Mouse (Mus musculus) lung, postnatal 4 days (tissue): ENCODE results near the gene Fbxo21.

Source experiments
- DNase-seq, 2 experiments: peaks; one replicate each; pipeline ENCODE4 v3.0.0; 2021

Fbxo21 gene

DNA sequence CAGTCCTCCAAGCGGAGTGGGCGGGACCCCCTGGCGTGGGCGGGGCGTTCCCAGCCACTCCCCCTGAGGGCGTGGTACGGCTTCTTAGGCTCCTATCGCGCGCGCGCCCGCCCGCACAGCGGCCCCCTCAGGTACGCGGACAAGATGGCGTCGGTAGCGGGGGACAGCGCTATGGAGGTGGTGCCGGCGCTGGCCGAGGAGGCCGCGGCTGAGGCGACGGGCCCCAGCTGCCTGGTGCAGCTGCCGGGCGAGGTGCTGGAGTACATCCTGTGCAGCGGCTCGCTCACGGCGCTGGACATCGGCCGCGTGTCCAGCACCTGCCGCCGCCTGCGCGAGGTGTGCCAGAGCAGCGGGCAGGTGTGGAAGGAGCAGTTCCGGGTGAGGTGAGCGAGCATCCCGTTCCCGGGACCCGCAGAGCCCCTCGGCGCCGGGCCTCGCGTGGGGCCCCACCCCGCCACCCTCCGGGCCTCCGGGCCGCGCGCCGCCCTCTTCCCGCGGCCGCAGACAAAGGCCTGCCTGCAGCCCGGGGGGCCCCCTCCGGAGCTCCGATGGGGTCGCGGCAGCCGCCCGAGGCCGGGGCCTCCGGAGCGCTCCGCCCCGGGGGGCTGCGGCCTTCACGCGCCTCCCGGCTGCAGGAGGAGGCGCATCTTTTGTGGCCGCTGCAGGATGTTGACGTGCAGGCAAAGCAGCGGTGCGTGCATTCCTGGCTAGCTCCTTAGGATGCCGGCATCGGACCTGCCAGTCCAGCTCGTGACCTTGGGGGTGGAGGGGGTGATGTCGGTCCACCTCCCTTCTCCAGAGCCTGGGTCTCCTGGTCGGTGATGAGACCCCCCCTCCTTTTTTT lies at the start of gene Fbxo21:
TSS of gene Fbxo21 (plus strand) at position 74 of the 844 bp plus-strand sequence.
- DNase-seq: peak; percentile 96

DNA sequence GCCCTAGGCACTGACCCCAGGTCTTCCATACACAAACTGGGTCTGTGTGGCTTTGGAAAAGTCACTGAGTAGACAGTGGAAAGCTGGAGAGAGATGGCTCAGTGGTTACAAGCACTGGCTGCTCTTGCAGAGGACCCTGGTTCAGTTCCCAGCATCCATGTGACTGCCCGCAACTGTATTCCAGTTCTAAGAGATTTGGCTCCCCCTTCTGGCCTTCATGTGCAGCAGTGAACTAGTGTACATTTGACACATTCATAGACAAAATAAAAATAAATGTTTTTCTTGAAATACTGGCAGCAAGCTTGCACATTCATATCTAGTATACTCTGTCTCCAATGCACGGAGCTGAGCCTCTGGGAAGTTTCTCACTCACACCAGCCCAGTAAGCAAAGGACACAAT lies 48.0 kb upstream of the Fbxo21 start:
- DNase-seq: no peak

DNA sequence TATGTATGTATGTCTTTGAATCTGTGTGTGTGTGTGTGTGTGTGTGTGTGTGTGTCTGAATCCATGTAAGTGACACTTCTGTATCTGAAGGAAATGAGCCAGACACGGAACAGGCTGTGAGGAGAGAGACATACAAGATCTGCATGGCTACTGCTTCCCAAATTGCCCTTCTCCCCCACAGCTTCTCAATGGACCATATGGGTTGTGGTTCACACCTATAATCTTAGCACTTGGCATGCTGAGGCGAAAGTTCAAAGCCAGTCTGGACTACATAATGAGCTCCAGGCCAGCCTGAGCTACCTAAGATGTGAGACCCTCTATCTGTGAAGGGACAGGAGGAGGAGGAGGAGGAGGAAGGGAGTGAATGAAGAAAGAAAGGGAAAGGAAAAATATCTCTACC lies 44.3 kb upstream of the Fbxo21 start:
- no peak for DNase-seq

DNA sequence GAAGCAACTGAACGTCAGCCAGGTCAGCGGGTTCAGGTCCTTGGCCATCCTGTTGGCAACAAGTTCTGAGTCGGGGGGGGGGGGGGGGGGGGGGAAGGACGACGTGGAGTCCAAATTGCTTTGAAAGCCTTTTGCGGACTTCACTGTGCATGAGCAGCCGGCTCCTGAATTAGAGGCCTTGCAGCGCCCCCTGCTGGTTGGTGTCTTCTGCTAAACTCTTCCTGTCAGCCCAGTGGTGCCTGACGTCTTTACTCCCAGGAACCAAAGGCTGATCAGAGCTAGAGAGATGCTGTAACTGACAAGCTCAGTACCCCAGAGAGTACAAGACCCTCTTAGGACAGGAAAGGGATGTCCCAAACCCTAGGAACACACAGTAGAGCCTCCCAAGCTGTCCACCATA lies 43.7 kb upstream of the Fbxo21 start:
- peak; percentile 77 to 83 for DNase-seq

DNA sequence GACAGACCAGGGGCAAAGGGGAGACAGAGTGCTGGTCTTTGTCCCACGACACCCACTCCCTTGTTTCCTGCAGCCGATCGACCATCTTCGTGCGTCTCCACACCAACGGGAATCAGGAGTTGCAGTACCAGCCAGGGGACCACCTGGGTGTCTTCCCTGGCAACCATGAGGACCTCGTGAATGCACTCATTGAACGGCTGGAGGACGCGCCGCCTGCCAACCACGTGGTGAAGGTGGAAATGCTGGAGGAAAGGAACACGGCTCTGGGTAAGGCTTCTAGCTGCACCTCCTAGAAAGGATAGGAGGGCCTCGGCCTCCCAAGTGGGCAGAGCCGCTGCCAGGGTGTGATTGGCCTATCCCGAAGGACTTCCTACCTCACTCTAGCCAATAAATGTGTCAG lies 40.2 kb upstream of the Fbxo21 start:
- no peak for DNase-seq

DNA sequence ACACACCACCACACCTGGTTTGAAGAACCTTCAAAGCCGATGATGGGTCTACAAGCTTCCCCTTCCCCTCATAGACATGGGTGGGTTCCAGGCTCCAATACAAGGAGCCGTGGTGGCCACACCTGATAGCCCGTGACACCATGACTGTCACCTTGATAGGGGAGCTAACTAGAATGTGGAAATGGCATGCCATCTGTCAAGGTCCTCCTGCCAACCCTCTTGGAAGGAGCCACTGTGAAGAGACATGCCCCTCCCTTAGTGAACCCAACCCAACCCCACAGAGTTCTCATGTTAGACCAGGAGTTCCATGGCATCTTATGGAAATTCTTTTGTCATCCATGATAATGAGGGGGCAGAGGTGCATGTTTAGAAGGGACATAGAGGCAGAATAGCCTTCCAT lies 39.3 kb upstream of the Fbxo21 start:
- no peak for DNase-seq

DNA sequence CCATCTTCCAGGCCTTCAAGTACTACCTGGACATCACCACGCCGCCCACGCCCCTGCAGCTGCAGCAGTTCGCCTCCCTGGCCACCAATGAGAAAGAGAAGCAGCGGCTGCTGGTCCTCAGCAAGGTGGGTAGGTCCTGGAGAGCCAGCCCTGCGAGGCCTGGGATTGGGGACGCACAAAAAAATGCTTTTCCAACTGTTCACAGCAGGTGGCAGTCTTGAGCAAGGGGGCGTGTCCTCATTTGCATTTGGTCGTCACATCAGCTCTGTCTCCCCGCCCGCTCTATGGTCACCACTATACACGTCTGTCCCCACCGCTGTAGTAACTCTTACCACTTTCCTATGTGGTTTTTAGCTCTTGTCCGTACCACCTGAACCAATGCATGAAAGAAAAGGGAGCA lies 38.3 kb upstream of the Fbxo21 start:
- peak; percentile 51 to 75 for DNase-seq

DNA sequence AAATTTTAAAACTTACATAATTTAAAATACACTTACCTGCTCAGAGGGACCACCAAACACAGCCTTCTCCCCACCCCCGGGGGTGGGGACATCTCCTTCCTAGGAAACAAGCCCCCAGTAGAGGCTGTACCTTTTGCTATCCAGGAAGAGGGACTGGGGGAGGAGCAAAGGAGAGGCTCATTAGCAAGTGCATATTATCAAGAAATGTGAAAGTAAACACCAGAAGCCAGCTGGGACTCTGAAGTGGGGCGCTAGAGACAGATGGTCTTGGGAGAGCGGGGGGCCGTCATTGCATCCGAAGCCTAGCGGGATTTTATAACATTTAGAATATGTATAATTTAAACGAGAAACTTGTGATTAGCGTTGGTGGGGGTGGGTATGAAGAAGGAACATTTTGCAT lies 37.1 kb upstream of the Fbxo21 start:
- DNase-seq: no peak

DNA sequence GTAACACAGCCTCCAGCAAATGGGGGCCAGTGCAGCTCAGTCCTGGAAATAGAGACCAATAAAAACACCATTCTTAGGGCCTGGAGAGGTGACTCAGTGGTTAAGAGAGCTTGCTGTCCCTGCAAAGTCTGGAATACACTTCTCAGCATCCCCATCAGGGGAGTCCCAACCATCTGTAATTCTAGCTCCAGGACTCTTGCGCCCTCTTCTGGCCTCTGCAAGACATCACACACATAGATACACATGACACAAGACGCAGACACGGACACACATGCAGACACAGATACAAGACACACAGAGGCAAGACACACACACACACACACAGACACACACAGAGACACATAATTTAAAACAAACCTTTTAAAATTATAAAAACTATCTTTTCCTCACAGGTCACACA lies 35.0 kb upstream of the Fbxo21 start:
- no peak for DNase-seq

DNA sequence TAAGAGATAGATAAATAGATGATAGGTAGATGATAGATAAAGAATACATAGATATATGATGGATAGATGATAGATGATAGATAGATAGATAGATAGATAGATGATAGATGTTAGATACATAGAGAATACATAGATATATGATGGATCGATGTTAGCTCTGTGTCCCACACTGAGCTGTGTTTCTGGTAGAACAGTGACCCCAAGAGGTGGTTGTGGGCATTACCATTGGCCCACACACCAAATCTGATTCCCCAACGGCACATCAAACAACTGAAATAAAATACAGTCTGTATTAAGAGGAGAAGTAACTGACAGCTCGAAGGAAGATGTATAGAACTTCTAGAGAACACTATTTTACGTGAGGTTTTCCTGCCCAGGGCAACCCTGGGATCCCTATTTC lies 29.9 kb upstream of the Fbxo21 start:
- peak in 1 of 2 experiments; percentile 37 for DNase-seq

DNA sequence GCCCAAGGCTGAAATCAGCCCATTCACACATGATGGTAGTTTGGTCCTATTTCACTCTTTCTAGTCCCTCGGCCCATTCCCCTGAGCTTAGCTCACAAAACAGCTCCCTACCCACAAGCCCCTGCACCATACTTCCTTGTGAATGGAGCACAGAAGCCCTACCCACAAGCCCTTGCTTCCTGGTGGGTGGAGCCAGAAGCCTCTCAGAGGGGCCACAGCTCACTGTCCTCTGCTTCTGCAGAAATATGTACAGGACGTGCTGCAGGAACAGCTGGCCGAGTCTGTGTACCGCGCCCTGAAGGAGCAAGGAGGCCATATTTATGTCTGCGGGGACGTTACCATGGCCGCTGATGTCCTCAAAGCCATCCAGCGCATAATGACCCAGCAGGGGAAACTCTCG lies 27.1 kb upstream of the Fbxo21 start:
- no peak for DNase-seq

DNA sequence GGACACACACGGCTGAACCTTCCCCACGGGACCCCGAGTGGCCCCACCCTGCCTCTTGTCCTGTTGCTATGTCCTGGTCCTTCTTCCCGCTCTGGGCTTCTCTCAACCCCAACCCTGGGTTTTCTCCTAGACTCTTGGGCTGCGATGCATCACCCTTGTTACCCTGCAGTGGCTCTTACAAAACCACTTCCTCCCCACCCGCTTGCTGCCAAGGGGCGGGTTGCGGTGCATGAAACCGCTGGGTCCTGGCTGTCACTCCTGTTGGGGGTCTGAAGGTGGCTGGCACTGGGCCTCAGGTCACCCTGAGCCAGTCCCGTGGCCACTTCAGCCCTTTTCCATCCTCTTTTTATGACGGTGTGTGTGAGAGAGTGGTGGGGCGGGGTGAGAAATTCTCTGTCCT lies 22.6 kb upstream of the Fbxo21 start:
- no peak for DNase-seq

DNA sequence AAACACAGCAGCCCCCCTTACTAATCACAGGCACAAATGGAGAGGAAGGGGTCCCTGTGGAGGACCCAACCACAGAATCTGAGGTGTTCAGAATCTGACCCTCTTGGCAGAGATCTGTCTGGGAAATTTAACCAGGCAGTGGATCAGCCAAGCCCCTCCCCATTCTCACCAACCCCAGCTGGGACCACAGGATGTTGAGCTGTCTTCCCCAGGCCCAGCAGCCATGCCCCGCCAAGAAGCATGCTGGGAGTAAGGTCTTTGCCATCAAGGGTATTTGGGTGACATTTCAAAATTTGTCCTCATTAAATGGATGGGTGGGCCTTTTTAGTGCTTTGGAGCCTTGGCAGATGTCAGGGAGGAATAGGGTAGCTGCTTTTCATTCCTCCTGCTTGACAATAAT lies 22.1 kb upstream of the Fbxo21 start:
- no peak for DNase-seq

DNA sequence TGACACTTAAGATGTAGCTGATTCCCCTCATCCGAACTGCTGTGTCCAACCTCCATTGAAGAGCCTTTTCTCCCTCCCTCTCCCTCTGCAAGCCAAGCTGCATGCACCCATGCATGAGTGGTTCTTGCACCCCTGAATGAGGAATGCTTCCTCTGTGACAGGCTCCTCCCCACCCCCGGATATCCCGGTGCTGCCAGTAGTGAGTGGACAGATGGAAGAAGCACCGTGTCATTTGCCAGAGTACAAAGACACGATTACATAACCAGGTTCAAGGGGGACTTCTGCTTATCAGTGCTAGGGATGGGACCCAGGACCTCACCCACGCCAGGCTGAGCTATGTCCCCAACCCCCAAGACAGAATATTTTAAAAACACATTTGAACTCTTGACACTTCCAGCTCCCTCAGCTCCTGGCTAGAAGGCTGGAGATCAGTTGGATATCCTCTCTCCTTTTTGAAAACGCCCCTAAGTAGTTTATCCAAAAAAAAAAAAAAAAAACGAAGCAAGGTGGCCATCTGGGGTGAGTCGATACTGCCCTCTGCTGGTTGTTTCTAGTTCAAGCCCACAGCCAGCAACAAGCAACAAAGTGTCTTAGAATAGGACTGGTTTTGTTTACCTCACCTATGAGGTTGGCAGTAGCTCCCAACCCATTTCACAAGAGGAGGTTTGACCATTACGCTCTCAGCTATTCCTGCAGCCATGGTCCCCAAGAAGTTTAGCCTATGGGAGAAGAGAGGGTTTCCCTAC lies 20.7 kb upstream of the Fbxo21 start:
- DNase-seq: peak in 1 of 2 experiments; percentile 32

DNA sequence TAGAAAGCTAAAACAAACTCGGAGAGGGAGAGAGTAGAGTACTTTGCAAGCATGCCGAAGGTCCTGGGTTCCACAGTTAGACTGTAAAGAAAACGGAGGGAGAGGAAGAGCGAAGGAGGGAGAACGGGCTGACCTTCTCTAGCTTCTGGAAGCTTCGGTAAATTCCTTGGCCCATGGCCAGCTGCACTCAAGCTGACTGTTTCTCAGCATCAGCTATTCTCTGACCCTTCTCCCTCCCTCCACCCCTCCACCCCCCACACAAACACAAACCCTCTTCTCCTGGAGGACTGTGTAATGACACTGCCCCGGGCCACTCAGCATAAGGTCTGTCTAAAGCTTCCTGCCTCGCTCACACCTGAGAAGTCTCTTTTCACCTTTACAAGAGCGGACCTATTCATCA lies 11.8 kb upstream of the Fbxo21 start:
- DNase-seq: no peak

DNA sequence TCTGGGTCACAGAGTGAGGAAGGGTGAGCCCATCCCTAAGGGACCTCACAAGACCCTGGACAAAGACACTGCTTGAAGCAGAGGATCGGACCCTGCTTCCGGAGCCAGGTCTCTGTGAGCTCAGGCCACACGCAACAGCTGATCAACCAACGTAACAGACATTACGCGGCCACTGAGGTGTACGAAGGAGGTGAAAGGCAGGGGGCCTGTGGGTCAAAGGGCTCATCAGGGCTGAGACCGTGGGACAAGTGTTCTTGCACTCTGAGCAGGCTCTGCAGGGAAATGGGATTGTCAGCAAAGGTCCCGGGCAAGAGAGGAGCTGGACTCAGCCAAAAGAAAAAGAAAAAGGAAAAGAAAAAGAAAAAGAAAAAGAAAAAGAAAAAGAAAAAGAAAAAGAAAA lies 9.6 kb upstream of the Fbxo21 start:
- DNase-seq: no peak

DNA sequence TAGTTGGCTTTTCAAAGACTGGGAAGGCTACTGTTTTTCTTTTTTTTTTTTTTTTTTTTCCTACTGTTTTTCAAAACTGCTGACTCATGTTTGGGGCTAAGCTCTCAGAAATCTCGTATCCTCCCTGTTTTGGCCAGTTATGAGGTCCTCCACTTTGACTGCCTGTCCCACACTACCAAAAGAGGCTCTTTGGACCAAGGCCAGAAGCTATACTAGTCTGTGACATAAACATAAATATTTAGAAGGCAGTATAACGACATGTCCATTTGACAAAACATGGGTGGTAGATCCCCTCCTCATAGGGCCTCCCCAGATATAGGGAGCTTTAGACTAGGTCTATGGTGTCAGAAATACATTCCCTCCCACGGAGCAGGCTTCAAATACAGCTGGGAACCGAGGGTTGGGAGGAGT lies 8.9 kb upstream of the Fbxo21 start:
- peak in 1 of 2 experiments; percentile 8 for DNase-seq

DNA sequence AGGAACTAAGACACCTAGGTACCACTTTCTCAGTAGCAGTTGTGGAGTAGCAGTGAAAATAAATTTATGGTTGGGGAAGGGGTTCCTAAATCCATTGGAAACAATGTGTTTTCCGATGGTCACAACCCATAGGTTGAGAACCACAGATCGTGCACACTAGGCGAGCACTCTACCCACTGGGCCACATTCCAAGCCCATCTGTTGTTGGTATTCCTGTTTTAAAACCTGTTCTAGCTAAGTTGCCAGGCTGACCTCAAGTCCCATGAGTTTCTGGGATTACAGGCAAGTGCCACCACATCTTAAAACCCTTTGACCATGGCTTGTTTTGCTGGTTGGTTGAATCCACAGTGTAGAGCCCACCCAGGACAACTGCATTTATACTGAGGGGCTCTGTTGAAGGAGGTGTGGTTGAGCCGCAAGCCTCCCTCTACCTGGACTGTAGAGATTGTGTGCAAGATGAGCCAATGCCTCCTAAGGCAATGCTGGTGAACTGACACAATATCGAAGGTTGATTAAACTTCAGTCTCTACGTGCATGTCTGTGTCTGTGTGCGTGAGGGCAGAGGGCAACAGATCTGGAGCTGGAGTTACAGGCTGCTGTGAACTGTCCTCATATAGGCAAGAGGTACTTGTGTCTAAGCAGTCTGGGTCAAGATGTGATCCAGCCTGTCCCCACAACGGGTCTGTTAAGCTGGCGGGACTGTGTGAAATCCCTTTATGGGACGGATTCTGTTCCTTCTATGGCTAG lies 6.7 kb upstream of the Fbxo21 start:
- DNase-seq: no peak

DNA sequence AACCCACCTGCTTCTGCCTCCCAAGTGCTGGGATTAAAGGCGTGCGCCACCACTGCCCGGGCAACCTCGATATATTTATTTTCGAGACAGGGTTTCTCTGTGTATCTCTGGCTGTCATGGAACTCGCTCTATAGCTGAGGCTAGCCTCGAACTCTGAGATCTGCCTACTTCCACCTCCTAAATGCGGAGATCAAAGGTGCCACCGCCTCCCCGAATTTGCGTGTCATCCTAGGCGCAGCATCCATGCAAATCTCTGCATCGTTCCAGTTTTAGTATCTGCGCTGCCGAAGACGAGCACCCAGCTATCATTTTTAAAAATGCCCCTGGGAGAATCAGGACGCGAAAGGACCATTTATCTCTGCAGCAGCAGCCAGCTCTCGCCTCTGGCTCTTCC lies 270 bp upstream of the Fbxo21 start:
- DNase-seq: no peak

DNA sequence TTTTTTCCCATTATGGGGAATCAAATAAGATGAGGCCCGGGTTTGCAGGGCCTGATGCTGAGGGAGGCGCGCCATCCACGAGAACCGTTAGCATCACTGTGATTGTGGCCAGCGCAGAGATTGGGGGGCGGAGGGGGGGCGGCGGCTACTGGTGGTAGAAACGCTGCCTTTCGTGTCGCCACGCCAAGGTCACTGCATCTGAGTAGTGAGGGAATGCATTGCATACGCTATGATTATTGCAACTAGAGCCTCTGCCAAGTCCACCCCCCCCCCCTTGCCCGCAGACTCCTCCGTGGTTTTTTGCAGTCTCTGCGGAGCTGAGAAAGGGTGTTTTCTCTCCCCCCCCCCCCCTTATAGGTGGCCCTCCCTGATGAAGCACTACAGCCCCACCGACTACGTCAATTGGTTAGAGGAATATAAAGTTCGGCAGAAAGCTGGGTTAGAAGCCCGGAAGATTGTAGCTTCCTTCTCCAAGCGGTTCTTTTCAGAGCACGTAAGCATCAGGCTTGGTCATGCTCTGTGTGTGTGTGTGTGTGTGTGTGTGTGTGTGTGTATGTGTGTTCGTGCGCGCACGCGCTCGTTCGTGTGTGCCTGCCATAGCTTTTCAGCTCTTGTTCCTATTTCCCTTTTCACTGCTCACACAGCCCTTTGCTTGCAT lies 1.1 kb downstream of the Fbxo21 start:
- DNase-seq: peak; percentile 30 to 43

DNA sequence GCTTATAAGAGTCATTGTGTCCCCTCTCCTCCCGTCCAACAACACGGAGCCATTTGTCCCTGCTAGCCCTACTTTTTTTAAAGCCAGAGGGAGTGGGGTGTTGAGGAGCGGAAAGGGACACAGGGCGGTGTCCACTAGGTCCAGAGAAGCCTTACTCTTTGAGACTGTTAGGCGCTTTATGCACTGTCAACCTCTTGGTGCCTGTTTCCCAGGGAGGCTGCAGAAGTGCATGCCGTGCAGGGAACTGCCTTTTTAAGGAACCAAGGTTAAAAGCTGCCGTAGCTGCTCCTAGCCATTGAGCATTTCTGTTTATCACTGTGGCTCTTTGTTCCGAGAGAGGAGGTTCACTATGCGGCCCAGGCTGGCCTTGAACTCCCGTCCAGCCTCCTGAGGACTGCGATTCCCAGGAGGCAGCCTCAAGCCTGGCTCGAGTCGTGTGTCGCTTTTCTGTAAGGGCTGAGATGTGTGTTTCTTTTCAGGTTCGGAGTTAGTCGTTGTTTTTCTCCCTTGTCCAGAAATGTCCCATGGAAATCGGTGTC lies 1.7 kb downstream of the Fbxo21 start:
- DNase-seq: no peak

DNA sequence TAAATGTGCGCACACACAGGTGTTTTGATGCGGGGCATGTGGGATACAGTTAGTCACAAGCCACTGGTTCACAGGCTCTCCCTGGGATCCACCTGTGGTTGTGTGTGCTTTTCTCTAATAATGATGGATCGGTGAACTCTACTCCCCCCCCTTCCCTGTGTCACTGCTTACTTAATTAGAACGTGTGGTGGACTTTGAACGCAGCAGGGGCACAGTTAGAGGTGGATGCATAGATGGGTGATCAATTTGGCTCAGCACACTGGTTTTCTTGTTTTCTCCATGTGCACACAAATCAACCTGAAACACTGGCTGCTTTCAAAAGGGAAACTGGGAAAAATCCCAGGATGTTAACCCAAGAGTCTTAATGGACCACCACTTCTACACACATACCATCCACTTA lies 2.6 kb downstream of the Fbxo21 start:
- no peak for DNase-seq

DNA sequence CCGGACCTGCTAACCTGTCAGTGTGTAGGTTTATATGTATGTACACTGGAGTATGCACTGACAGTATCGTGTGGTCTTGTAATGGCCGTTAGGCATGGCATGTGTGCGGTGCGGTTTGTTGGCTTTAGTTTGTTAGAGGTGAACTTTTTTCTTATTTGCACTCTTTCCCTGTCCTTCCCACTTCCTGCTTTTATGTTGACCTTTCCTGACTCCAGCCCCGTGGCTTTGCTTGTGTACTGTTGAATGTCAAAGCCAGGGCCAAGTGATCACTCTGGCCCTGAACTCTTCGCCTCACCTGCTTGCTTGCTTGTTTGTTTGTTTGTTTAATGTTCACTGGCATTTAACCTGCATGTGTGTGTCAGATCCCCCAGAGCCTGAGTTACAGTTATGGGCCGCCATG lies 4.4 kb downstream of the Fbxo21 start:
- no peak for DNase-seq
